Mouse (Mus musculus): ENCODE results near the gene Sema6d. TPM values are rescaled to one million over a fixed set of nuclear protein-coding genes. Genes with fewer than 3 reads are reported as not detected.

The Sema6d gene
- polyA plus RNA-seq, 1 experiment from 2014 or later = 49.0 TPM

GRCm38 (mm10) chr2:124145528-124145927 lies 55.8 kb downstream of the Sema6d start:
- DNase-seq (ENCODE audit: low spot score) = no peak
- 0% methylated on average over 1 of the region's 1 CpGs for WGBS

GRCm38 (mm10) chr2:124158158-124158557 lies 68.4 kb downstream of the Sema6d start:
- H3K4me2 ChIP-seq (replicated peaks) = no peak overlapping the region
- H3K9ac ChIP-seq = no peak overlapping the region
- ATAC-seq (ENCODE audit: low FRiP score) (no peak), DNase-seq (ENCODE audit: low spot score) (no peak)
- H3K27me3 ChIP-seq (ENCODE audit: control insufficient read depth, insufficient read depth, low read length) = no peaks in the 10 kb centered on the region
- no peak overlapping the region for H3K4me3 ChIP-seq (replicated peaks; ENCODE audit: low read length)
- H3K36me3 ChIP-seq (replicated peaks; ENCODE audit: control insufficient read depth, insufficient read depth) = no peaks in the 10 kb centered on the region
- 58% methylated on average over 1 of the region's 1 CpGs for WGBS
- H3K27ac ChIP-seq = no peak overlapping the region
- peaks cover 15% of the 10 kb centered on the region for H3K4me1 ChIP-seq (replicated peaks; ENCODE audit: control insufficient read depth, insufficient read depth, low read length)
- H3K9me3 ChIP-seq (ENCODE audit: control insufficient read depth, low read length) = no peaks in the 10 kb centered on the region

More at GRCm38 (mm10) chr2:124145528-124145927, 55.8 kb downstream of the Sema6d start:
- H3K4me2 ChIP-seq (replicated peaks) = no peak overlapping the region
- H3K9ac ChIP-seq = no peak overlapping the region
- no peaks in the 10 kb centered on the region for H3K9me3 ChIP-seq (ENCODE audit: control insufficient read depth, low read length)
- no peaks in the 10 kb centered on the region for H3K36me3 ChIP-seq (replicated peaks; ENCODE audit: control insufficient read depth, insufficient read depth)
- H3K27ac ChIP-seq = no peak overlapping the region
- H3K27me3 ChIP-seq (ENCODE audit: control insufficient read depth, insufficient read depth, low read length) = no peaks in the 10 kb centered on the region
- no peak for ATAC-seq (ENCODE audit: low FRiP score)
- H3K4me3 ChIP-seq (replicated peaks; ENCODE audit: low read length) = no peak overlapping the region
- 0 out of 2 replicates have a peak, but pooled peaks cover 3% of the 10 kb centered on the region for H3K4me1 ChIP-seq (replicated peaks; ENCODE audit: control insufficient read depth, insufficient read depth, low read length)

DNA sequence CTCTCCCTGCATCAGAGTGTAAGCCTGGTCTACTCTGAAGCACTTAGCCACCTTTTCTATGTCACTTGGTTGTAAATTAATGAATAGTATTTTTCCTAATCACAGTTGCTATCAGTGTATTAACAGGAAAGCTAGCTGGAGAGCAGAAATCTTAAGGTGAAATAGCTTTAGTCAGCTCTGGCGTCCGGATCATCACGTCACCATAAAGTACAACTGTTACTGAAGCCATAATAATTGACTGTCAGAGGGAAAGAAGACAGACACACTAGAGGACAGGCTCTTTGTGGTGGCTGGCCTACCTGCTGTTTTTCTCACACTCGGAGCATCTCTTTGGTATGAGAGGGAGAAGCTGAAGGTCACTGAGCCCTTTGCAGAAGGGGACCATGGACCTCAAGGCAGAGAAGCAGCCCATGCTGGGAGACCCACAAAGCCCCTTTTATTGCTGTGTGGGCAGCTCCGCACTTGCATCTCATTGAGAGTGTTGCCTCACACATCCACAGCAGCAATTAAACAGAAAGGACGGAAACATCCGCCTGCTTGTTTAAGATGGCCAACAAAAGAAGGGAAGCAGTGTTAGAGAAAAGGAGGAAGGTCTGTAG lies 72.3 kb downstream of the Sema6d start:
- ATAC-seq (ENCODE audit: low FRiP score) (no peak), DNase-seq (ENCODE audit: low spot score) (no peak)
- H3K36me3 ChIP-seq (replicated peaks; ENCODE audit: control insufficient read depth, insufficient read depth) = no peaks in the 10 kb centered on the region

GRCm38 (mm10) chr2:124168411-124168810 lies 78.6 kb downstream of the Sema6d start:
- H3K4me2 ChIP-seq (replicated peaks) = no peak overlapping the region
- no peaks in the 10 kb centered on the region for H3K36me3 ChIP-seq (replicated peaks; ENCODE audit: control insufficient read depth, insufficient read depth)
- WGBS = 100% methylated on average over 1 of the region's 1 CpGs
- H3K9me3 ChIP-seq (ENCODE audit: control insufficient read depth, low read length) = no peaks in the 10 kb centered on the region
- H3K27me3 ChIP-seq (ENCODE audit: control insufficient read depth, insufficient read depth, low read length) = no peaks in the 10 kb centered on the region
- no peak for ATAC-seq (ENCODE audit: low FRiP score)
- no peak for DNase-seq (ENCODE audit: low spot score)
- peaks cover 3% of the 10 kb centered on the region; the same call in 1 of the 2 replicates for H3K4me1 ChIP-seq (replicated peaks; ENCODE audit: control insufficient read depth, insufficient read depth, low read length)
- no peak overlapping the region for H3K27ac ChIP-seq
- no peak overlapping the region for H3K4me3 ChIP-seq (replicated peaks; ENCODE audit: low read length)
- no peak overlapping the region for H3K9ac ChIP-seq

More for the DNA sequence above, 72.3 kb downstream of the Sema6d start:
- Histone ChIP-seq H3K27me3 (ENCODE audit: control insufficient read depth, insufficient read depth, low read length) (no peaks in the 10 kb centered on the region), H3K4me1 (replicated peaks; ENCODE audit: control insufficient read depth, insufficient read depth, low read length) (peaks cover 21% of the 10 kb centered on the region), H3K4me2 (replicated peaks) (no peak overlapping the region), H3K27ac (peak overlapping the region; percentile 44), H3K9ac (no peak overlapping the region), H3K4me3 (replicated peaks; ENCODE audit: low read length) (no peak overlapping the region), H3K9me3 (ENCODE audit: control insufficient read depth, low read length) (no peaks in the 10 kb centered on the region)
- 25% methylated on average over 7 of the region's 7 CpGs for WGBS

DNA sequence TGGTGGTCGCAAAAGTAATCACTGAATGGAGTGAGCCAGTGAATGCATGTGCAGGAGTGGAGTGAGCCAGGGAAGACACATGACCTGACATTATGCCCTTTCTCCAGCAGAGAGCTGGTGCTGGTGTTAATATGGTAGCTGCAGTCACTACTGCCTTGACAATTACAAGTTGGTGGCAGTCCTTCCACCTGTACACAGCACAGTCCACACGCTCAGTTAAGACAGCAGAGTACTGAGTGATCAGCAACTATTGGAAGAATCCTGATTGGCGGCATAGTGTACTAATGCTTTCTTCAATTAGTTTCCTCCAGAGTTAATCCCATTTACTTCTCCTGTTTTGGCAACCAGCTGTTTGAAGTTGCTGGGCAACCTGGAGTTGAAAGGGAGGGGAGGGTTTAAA lies 81.9 kb downstream of the Sema6d start:
- Histone ChIP-seq H3K36me3 (replicated peaks; ENCODE audit: control insufficient read depth, insufficient read depth) (no peaks in the 10 kb centered on the region), H3K27ac (no peak overlapping the region), H3K27me3 (ENCODE audit: control insufficient read depth, insufficient read depth, low read length) (no peaks in the 10 kb centered on the region), H3K9ac (no peak overlapping the region), H3K4me2 (replicated peaks) (no peak overlapping the region), H3K4me3 (replicated peaks; ENCODE audit: low read length) (no peak overlapping the region), H3K4me1 (replicated peaks; ENCODE audit: control insufficient read depth, insufficient read depth, low read length) (no peaks in the 10 kb centered on the region; the same call in 1 of the 2 replicates), H3K9me3 (ENCODE audit: control insufficient read depth, low read length) (no peaks in the 10 kb centered on the region)
- ATAC-seq (ENCODE audit: low FRiP score) (no peak), DNase-seq (ENCODE audit: low spot score) (no peak)
- WGBS = 57% methylated on average over 3 of the region's 3 CpGs

DNA sequence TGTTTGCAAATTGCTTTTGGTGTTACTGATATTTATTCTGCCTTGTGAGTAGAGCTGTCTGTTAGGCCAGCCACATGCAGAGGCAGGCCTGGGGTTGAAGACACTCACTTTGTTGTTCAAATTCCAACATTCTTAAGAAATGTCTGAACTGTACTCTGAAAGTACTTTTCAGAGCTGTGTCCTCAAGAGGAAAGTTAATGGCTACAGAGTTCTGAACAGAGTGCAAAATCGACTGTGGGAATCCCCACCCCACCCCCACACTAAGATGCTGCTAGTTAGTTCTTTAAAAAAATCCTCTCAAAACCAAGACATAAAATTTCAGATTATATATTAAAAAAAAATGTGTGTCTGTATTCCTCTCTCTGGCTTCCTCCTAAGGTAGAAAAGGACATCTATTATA lies 86.5 kb downstream of the Sema6d start:
- Histone ChIP-seq H3K9ac (no peak overlapping the region), H3K4me1 (replicated peaks; ENCODE audit: control insufficient read depth, insufficient read depth, low read length) (no peaks in the 10 kb centered on the region; the same call in 1 of the 2 replicates), H3K9me3 (ENCODE audit: control insufficient read depth, low read length) (no peaks in the 10 kb centered on the region), H3K4me2 (replicated peaks) (no peak overlapping the region), H3K36me3 (replicated peaks; ENCODE audit: control insufficient read depth, insufficient read depth) (no peaks in the 10 kb centered on the region), H3K27me3 (ENCODE audit: control insufficient read depth, insufficient read depth, low read length) (no peaks in the 10 kb centered on the region), H3K4me3 (replicated peaks; ENCODE audit: low read length) (no peak overlapping the region), H3K27ac (peak overlapping the region; percentile 12; the same call in 1 of the 2 replicates)
- DNase-seq (ENCODE audit: low spot score) (no peak), ATAC-seq (ENCODE audit: low FRiP score) (no peak; the same call in 1 of the 2 replicates)
- 43% methylated on average over 1 of the region's 1 CpGs for WGBS

DNA sequence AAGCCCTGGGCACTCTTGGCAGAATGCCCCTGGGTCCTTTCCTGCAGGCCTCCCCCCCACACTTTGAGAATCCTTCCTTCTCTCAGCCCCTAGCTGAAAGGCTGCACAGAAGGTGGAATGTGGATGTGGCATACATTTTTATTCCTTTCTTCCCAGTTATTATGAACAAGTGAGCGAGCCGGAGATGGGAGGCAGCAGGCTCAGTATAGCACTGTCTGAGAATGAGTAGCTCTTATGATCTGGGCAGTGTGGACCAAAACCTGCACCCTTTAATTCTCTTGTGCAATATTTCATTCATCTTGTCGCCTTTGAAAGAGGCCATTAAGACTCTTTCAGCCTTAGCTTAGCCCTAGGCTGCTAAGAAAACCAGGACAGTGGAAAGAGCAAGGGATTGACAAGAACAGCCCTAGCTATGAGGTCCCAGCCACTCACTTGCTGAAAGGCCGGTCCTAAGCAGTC lies 87.0 kb downstream of the Sema6d start:
- H3K9ac ChIP-seq = no peak overlapping the region
- H3K27ac ChIP-seq = peak overlapping the region; percentile 58
- ATAC-seq (ENCODE audit: low FRiP score) (peak; percentile 59; the same call in 1 of the 2 replicates), DNase-seq (ENCODE audit: low spot score) (no peak)
- WGBS = 53% methylated on average over 4 of the region's 4 CpGs
- H3K36me3 ChIP-seq (replicated peaks; ENCODE audit: control insufficient read depth, insufficient read depth) = no peaks in the 10 kb centered on the region
- no peaks in the 10 kb centered on the region; the same call in 1 of the 2 replicates for H3K4me1 ChIP-seq (replicated peaks; ENCODE audit: control insufficient read depth, insufficient read depth, low read length)
- no peaks in the 10 kb centered on the region for H3K27me3 ChIP-seq (ENCODE audit: control insufficient read depth, insufficient read depth, low read length)
- H3K4me2 ChIP-seq (replicated peaks) = no peak overlapping the region
- H3K9me3 ChIP-seq (ENCODE audit: control insufficient read depth, low read length) = no peaks in the 10 kb centered on the region
- H3K4me3 ChIP-seq (replicated peaks; ENCODE audit: low read length) = no peak overlapping the region

GRCm38 (mm10) chr2:124189271-124189670 lies 99.5 kb downstream of the Sema6d start:
- ATAC-seq (ENCODE audit: low FRiP score) (no peak), DNase-seq (ENCODE audit: low spot score) (no peak)
- Histone ChIP-seq H3K9me3 (ENCODE audit: control insufficient read depth, low read length) (no peaks in the 10 kb centered on the region), H3K4me1 (replicated peaks; ENCODE audit: control insufficient read depth, insufficient read depth, low read length) (no peaks in the 10 kb centered on the region), H3K27me3 (ENCODE audit: control insufficient read depth, insufficient read depth, low read length) (no peaks in the 10 kb centered on the region), H3K4me3 (replicated peaks; ENCODE audit: low read length) (no peak overlapping the region), H3K4me2 (replicated peaks) (no peak overlapping the region), H3K9ac (no peak overlapping the region), H3K36me3 (replicated peaks; ENCODE audit: control insufficient read depth, insufficient read depth) (no peaks in the 10 kb centered on the region), H3K27ac (no peak overlapping the region)
- WGBS = 85% methylated on average over 2 of the region's 2 CpGs

GRCm38 (mm10) chr2:124194041-124194440 lies 104.3 kb downstream of the Sema6d start:
- Histone ChIP-seq H3K4me1 (replicated peaks; ENCODE audit: control insufficient read depth, insufficient read depth, low read length) (no peaks in the 10 kb centered on the region), H3K36me3 (replicated peaks; ENCODE audit: control insufficient read depth, insufficient read depth) (no peaks in the 10 kb centered on the region), H3K4me2 (replicated peaks) (no peak overlapping the region), H3K9me3 (ENCODE audit: control insufficient read depth, low read length) (no peaks in the 10 kb centered on the region), H3K27ac (no peak overlapping the region), H3K9ac (no peak overlapping the region), H3K27me3 (ENCODE audit: control insufficient read depth, insufficient read depth, low read length) (no peaks in the 10 kb centered on the region), H3K4me3 (replicated peaks; ENCODE audit: low read length) (no peak overlapping the region)
- no peak for ATAC-seq (ENCODE audit: low FRiP score)
- DNase-seq (ENCODE audit: low spot score) = no peak
- WGBS = 75% methylated on average over 5 of the region's 5 CpGs
